15 mouse cellular contexts compared by ENCODE assay signal in the genomic region with DNA sequence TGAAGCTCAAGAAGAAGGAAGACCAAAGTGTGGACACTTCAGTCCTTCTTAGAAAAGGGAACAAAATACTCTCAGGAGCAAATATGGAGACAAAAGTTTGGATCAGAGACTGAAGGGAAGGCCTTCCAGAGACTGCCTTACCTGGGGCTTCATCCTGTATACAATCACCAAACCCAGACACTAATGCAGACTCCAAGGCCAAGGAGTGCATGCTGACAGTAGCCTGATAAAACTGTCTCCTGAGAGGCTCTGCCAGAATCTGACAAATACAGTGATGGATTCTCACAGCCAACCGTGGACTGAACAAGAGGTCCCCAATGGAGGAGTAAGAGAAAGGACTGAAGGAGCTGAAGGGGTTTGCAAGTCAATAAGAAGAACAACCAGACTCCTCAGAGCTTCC.
"Had no signal": no experiment of that assay in that cellular context is flagged by ENCODE, and none has a peak within 500 bp of the region (broad histone marks: within the 10 kb centered on the region; RNA-seq: fewer than 3 reads in every experiment).

No protein-coding gene starts in this region.

- H3K27me3 ChIP-seq: neural tube, embryonic 15.5 days; stomach, embryonic 15.5 days had no signal

- H3K4me2 ChIP-seq: neural tube, embryonic 15.5 days; stomach, embryonic 15.5 days had no signal

- H3K9me3 ChIP-seq: neural tube, embryonic 15.5 days; stomach, embryonic 15.5 days had no signal

- H3K27ac ChIP-seq: neural tube, embryonic 15.5 days; stomach, embryonic 15.5 days; stomach, postnatal 0 days had no signal

- H3K36me3 ChIP-seq: neural tube, embryonic 15.5 days; stomach, embryonic 15.5 days had no signal

- H3K9ac ChIP-seq: neural tube, embryonic 15.5 days; stomach, embryonic 15.5 days had no signal

- H3K4me3 ChIP-seq: neural tube, embryonic 15.5 days; stomach, embryonic 15.5 days had no signal

- DNase-seq: retina, postnatal 1 day; right cerebral cortex, adult 18-20 months; right cerebral cortex, postnatal 14 days; right cerebral cortex, postnatal 25 days; right cerebral cortex, postnatal 4 days; spleen, adult 18-20 months; thymus, adult 18-20 months; thymus, adult 2 months; thymus, postnatal 14 days; thymus, postnatal 25 days; thymus, postnatal 36 days; thymus, postnatal 4 days had no signal

- H3K4me1 ChIP-seq: neural tube, embryonic 15.5 days; stomach, embryonic 15.5 days had no signal
